Mouse (Mus musculus) lung, embryonic 16.5 days (tissue): ENCODE results near the gene Cacybp. TPM values are rescaled to one million over a fixed set of nuclear protein-coding genes. Genes with fewer than 3 reads are reported as not detected.

Experiments used
- ATAC-seq: fragments of 200-750 bp; cut with Nextera tagmentation; 2 replicates; pipeline ENCODE4 v1.8.0; 2017; ENCODE audit warnings: low read depth, mild to moderate bottlenecking, moderate library complexity
- H3K27ac ChIP-seq: fragments of 300-500 bp; sonication (generic); 2 replicates; pipeline ENCODE4 v1.5.1; 2014; ENCODE audit warnings: mild to moderate bottlenecking, control low read depth, low read length
- H3K27me3 ChIP-seq: fragments of 300-500 bp; sonication (generic); 2 replicates; pipeline ENCODE4 v1.6.1; 2014; ENCODE audit warnings: low read depth, low read length, mixed read lengths; ENCODE audit not compliant: control insufficient read depth, insufficient read depth
- H3K36me3 ChIP-seq: fragments of 300-500 bp; sonication (generic); 2 replicates; pipeline ENCODE4 v1.6.1; 2014; ENCODE audit warnings: low read length; ENCODE audit not compliant: control insufficient read depth, insufficient read depth
- H3K4me1 ChIP-seq: fragments of 300-500 bp; sonication (generic); replicated peaks from 2 replicates; pipeline ENCODE4 v1.6.1; 2014; ENCODE audit warnings: low read length, mixed read lengths; ENCODE audit not compliant: control insufficient read depth, insufficient read depth
- H3K4me2 ChIP-seq: fragments of 300-500 bp; sonication (generic); 2 replicates; pipeline ENCODE4 v1.6.1; 2014; ENCODE audit warnings: low read depth, low read length, control low read depth
- H3K4me3 ChIP-seq: fragments of 300-500 bp; sonication (generic); 2 replicates; pipeline ENCODE4 v1.5.1; 2014; ENCODE audit warnings: mild to moderate bottlenecking, low read length, control low read depth
- H3K9ac ChIP-seq: fragments of 300-500 bp; sonication (generic); 2 replicates; pipeline ENCODE4 v1.6.1; 2014; ENCODE audit warnings: low read length, control low read depth
- H3K9me3 ChIP-seq: fragments of 300-500 bp; sonication (generic); 2 replicates; pipeline ENCODE4 v1.6.1; 2016; ENCODE audit warnings: low read length; ENCODE audit not compliant: control insufficient read depth
- WGBS: fragments of 180-500 bp; shearing (Covaris S2); extraction: QIAGEN DNeasy Blood & Tissue Kit; methylation state at CpG from one replicate; pipeline ENCODE4 v1.1.7; 2014; 5-methylcytosine and 5-hydroxymethylcytosine counted together
- polyA plus RNA-seq: library from polyadenylated mRNA; unstranded; fragments of >200 nt; fragmentation: Nextera tagmentation; extraction: Ambion mirVana; gene quantifications from 2 replicates; pipeline ENCODE4 v1.2.1, GENCODE M21; 2015

Gene Cacybp
- polyA plus RNA-seq, 1 experiment from 2014 or later: 193 TPM

DNA sequence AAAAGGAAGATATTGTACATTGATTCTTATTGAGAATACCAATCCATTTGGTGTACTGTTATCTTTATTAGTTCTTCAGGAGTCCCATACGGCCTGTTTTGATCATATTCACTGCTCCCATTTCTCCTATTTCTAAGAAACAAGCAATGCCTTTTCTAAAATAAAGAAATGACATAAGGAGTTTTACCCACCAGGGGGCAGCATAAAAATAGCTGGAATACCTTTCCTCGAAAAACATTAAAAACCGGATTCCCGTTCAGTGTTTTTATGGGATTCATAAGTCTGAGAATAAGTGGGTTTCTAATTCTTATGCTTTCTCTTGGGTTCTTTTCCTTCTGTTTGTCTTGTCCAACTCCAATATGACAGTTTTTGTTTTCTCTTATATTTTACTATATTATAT is 18.3 kb upstream of the Cacybp start:
- Histone ChIP-seq H3K4me2 (no peak overlapping the region), H3K36me3 (no peaks in the 10 kb centered on the region), H3K4me3 (no peak overlapping the region), H3K27me3 (no peaks in the 10 kb centered on the region), H3K4me1 (0 out of 2 replicates have a peak, but pooled peaks cover 2% of the 10 kb centered on the region), H3K9ac (no peak overlapping the region), H3K27ac (no peak overlapping the region), H3K9me3 (no peaks in the 10 kb centered on the region)
- ATAC-seq: no peak
- 26% methylated on average over 4 of the region's 4 CpGs for WGBS

GRCm38 (mm10) chr1:160227850-160228249 is 15.2 kb upstream of the Cacybp start:
- no peak overlapping the region for H3K27ac ChIP-seq
- H3K4me3 ChIP-seq: no peak overlapping the region
- no peaks in the 10 kb centered on the region for H3K9me3 ChIP-seq
- no peak overlapping the region for H3K4me2 ChIP-seq
- ATAC-seq: no peak
- H3K27me3 ChIP-seq: no peaks in the 10 kb centered on the region
- H3K4me1 ChIP-seq: no peaks in the 10 kb centered on the region
- no peak overlapping the region for H3K9ac ChIP-seq
- no peaks in the 10 kb centered on the region for H3K36me3 ChIP-seq

- no peak for ATAC-seq
- Histone ChIP-seq H3K36me3 (no peaks in the 10 kb centered on the region), H3K27me3 (no peaks in the 10 kb centered on the region), H3K27ac (no peak overlapping the region), H3K9me3 (no peaks in the 10 kb centered on the region), H3K9ac (no peak overlapping the region), H3K4me3 (no peak overlapping the region), H3K4me2 (no peak overlapping the region), H3K4me1 (no peaks in the 10 kb centered on the region)
- WGBS: 86% methylated on average over 4 of the region's 4 CpGs
Measured at GRCm38 (mm10) chr1:160227196-160227595, 14.5 kb upstream of the Cacybp start.

GRCm38 (mm10) chr1:160224093-160224492 is 11.4 kb upstream of the Cacybp start:
- no peak overlapping the region for H3K27ac ChIP-seq
- H3K9me3 ChIP-seq: no peaks in the 10 kb centered on the region
- no peak overlapping the region for H3K4me3 ChIP-seq
- ATAC-seq: no peak
- H3K4me2 ChIP-seq: no peak overlapping the region
- no peaks in the 10 kb centered on the region for H3K4me1 ChIP-seq
- no peaks in the 10 kb centered on the region for H3K36me3 ChIP-seq
- H3K9ac ChIP-seq: no peak overlapping the region
- H3K27me3 ChIP-seq: no peaks in the 10 kb centered on the region
- WGBS: 73% methylated on average over 2 of the region's 2 CpGs

GRCm38 (mm10) chr1:160217898-160218297 is 5.2 kb upstream of the Cacybp start:
- Histone ChIP-seq H3K9me3 (no peaks in the 10 kb centered on the region), H3K27me3 (no peaks in the 10 kb centered on the region), H3K36me3 (no peaks in the 10 kb centered on the region), H3K4me1 (no peaks in the 10 kb centered on the region), H3K27ac (no peak overlapping the region), H3K4me3 (no peak overlapping the region), H3K9ac (no peak overlapping the region), H3K4me2 (no peak overlapping the region)
- ATAC-seq: no peak
- 84% methylated on average over 3 of the region's 3 CpGs for WGBS

- Histone ChIP-seq H3K9me3 (no peaks in the 10 kb centered on the region), H3K36me3 (no peaks in the 10 kb centered on the region), H3K27me3 (no peaks in the 10 kb centered on the region), H3K4me1 (peaks cover 14% of the 10 kb centered on the region), H3K9ac (no peak overlapping the region), H3K4me3 (no peak overlapping the region), H3K4me2 (no peak overlapping the region), H3K27ac (no peak overlapping the region)
- 88% methylated on average over 7 of the region's 7 CpGs for WGBS
- no peak for ATAC-seq
Measured at GRCm38 (mm10) chr1:160214171-160214570, 1.5 kb upstream of the Cacybp start.

GRCm38 (mm10) chr1:160212123-160212691 is 468 bp downstream of the Cacybp start:
- ATAC-seq: peak; percentile 57
- under 1% methylated on average over 33 of the region's 45 CpGs for WGBS
- Histone ChIP-seq H3K27ac (peak overlapping the region; percentile 88), H3K4me2 (peak overlapping the region; percentile 84), H3K36me3 (peaks cover 6% of the 10 kb centered on the region), H3K9me3 (no peaks in the 10 kb centered on the region), H3K4me1 (peaks cover 14% of the 10 kb centered on the region), H3K4me3 (peak overlapping the region; percentile 88), H3K27me3 (no peaks in the 10 kb centered on the region), H3K9ac (peak overlapping the region; percentile 93)

DNA sequence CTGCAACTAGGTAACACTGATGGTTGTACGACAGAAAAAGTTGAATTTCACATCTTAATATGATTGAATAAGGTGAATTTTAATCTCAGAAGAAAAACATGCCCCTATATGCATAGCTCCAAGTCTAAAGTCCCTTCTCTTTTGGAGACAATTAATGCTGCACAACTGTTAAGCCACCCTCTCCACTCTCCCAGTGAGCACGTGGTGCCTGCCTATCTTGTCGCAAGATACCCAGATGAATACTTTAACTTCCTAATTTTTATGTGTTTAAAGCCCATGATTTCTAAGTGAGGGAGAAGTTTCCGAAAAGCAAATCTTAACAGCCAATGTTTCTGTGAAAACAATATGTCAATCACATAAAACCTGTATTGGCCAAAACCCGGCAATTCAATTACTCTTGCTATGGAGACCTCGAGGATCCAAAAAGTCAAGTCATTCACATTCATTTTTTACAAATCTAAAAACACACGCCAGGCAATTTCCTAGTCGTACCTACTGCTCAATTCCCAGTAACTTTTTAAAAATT is 1.0 kb downstream of the Cacybp start:
- ATAC-seq: no peak
- Histone ChIP-seq H3K9ac (peak overlapping the region; percentile 93), H3K27ac (peak overlapping the region; percentile 88; the same call in 1 of the 2 replicates), H3K4me3 (peak overlapping the region; percentile 88), H3K4me1 (peaks cover 14% of the 10 kb centered on the region), H3K36me3 (peaks cover 12% of the 10 kb centered on the region), H3K27me3 (no peaks in the 10 kb centered on the region), H3K4me2 (peak overlapping the region; percentile 84), H3K9me3 (no peaks in the 10 kb centered on the region)
- WGBS: under 1% methylated on average over 8 of the region's 8 CpGs

- no peaks in the 10 kb centered on the region for H3K9me3 ChIP-seq
Measured at GRCm38 (mm10) chr1:160210566-160210965, 2.1 kb downstream of the Cacybp start.

More at GRCm38 (mm10) chr1:160210566-160210965, 2.1 kb downstream of the Cacybp start:
- Histone ChIP-seq H3K27me3 (no peaks in the 10 kb centered on the region), H3K4me3 (peak overlapping the region; percentile 88), H3K9ac (no peak overlapping the region), H3K4me2 (peak overlapping the region; percentile 84), H3K27ac (no peak overlapping the region), H3K36me3 (peaks cover 19% of the 10 kb centered on the region), H3K4me1 (peaks cover 14% of the 10 kb centered on the region)
- no peak for ATAC-seq
- 35% methylated on average over 3 of the region's 3 CpGs for WGBS
